Mouse (Mus musculus) adrenal gland, adult (tissue): Measurements from ENCODE around the gene Gm572.

Source experiments
- DNase-seq, 2 experiments: peaks; one replicate each; pipeline ENCODE4 v3.0.0; 2022 to 2023; ENCODE audit warnings: low spot score in 1 of 2; ENCODE audit not compliant: inconsistent age in 2 of 2

Gene Gm572

DNA sequence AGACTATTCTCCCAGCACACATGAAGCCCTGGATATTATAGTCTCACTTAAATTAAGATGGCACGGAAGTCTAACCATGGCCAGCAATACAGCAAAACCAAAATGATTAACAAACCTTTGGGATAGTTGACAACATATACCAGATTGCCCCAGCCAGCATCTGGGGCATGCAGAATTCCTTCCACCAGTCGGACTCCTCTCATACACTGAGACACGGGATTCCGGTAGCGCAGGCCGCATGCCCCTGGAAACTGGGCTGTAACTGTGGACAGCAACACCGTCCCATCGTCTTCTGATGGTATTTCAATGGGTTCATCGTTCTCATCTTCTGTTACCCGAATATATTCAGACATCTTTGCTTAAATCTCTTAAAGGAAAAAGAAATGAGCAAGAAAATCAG lies 18.1 kb upstream of the Gm572 start:
- no peak for DNase-seq

DNA sequence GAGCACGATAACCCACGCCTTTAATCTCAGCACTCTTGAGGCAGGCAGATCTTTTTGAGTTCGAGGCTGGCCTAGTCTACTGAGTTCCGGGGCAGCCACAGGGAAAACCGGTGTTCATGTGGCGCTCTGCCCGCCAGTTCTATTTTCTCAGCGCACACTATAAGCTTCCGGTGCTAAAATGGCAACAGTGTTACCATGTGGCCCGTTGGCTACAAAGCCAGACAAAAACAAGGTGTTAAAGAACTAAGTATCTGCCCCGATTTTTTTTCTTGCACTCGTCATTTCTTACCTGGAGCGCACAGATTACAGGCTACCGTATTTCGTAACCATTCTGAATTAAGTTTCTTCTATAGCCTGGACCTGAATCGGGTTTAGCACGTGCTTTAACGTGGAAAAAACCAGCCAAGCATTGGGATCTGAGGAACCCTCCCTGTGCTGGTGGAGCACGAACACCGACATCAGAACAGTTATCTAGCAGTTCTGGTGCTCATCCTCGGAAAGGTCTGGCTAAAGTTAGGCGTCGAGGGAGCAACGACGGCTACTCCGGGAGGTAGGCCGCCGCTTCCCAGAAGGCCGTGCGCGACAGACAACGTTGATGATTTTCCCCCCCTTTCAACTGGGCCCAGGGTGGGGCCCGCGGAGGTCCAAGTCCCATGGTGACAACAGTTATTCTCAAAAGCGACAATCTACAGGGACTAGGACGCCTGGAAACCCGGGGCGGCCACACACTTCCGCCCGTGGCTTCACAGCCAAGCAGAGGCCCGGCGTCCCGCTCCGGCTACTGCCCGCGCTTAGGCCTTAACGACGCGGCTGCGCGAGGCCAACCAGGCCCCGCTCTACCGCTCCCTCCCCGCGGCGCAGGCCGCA lies 17.1 kb upstream of the Gm572 start:
- peak in 1 of 2 experiments; percentile 43 for DNase-seq

DNA sequence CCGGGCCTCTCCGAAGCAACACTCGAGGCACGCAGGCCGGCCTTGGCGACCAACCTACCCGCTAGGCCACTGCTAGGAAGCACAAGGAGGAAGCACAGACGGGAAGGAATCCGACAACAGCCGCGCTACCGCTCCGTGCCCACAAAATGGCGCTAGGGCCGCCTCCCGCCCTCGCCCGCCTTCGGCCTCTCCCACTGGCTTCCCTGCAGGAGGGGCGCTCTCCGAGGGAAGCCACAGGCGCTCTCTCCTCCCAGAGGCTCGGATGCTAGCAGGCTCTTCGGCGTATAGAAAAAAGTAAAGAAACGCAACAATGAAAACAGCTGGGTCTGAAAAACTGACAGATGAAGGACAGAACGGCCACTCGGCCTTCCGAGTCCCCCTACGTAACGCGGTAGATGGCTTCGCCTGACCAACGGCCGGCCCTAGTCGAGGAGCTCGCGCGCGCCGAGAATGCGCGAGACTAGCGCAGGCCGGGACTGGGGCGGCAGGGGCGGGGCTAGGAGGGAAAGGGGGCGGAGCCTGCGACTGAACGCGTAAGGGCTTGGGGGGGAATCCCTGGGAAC lies 16.4 kb upstream of the Gm572 start, which contains the start of gene Tardbp:
TSS of gene Tardbp (minus strand) at position 397 of the 563 bp plus-strand sequence.
- DNase-seq, result peak; percentile 97 to 99

DNA sequence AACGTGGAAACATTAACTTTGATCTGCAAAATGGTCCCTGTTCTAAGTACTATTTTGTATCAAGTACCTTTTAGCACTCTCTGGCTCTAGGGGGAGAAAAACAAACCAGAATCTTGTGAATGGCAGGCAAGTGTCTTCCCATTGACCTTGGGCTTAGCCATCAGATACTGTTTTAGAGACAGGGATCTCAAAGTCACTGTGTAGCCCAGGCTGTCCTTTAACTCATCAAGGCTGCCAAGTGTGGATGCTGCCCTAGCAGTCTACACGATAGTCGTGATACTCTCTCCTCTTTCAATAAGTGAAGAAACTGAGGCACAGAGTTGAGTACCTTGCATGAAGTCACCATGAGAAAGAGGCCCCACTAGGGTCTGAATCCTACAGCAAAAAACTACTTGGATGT lies 15.9 kb upstream of the Gm572 start:
- no peak for DNase-seq

DNA sequence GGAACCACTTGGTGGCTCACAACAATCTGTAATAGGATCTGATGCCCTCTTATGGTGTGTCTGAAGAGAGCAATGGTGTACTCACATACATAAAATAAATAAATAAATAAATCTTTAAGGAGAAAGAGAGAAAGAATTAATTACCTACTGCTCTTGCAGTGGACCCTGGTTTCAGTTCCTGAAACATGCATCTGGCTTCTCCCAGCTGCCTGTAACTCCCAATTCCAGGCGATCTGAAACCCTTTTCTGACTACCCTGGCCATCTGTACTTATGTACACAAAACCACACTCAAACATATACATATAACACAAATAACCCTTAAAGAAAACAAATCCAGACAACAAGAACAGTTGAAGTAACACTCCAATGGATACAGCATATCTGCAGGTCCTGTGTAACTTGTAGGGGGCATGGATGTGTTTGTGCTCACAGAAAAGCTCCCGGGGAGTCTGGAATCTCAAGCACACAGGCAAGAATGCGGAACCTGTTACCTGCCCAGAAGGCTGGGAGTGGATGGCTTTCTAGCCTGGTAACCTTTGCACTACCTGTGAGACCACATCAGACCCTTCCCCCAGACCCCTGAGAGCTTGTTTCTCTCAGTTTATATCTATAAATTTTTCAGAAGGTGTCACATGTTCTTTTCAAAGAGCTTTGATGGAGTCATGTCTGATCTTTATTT lies 11.0 kb upstream of the Gm572 start:
- no peak for DNase-seq

DNA sequence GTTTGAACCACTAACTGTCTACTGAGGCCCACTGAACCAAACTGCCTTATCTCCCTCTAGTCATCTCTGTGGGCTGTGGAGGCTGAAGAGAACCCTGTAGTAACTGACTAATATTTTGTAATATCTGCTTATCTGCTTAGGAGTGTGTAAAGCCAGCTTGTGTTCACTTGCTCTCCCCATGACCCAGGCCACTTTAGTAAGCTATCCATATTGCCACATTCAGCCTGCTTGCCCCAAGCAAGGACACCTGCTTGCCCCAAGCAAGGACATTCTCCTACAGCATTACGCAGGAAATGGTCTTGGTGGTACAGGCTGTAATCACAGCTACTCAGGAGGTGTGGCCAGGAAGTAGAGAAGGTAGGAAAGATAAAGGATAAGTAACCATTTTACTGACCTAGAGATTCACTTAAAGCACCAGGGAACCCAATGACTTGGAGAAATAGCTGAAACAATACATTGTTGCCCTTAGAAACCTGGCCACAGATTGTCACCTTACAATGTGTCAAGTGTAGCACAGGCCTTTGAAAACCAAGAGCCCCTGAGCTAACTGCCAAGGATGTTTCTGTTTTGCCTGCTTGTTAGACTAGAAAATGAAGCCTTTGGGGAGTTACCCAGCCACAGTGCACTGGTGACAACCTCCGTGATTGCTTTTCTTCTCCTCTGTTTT lies 9.6 kb upstream of the Gm572 start:
- peak in 1 of 2 experiments; percentile 79 for DNase-seq

DNA sequence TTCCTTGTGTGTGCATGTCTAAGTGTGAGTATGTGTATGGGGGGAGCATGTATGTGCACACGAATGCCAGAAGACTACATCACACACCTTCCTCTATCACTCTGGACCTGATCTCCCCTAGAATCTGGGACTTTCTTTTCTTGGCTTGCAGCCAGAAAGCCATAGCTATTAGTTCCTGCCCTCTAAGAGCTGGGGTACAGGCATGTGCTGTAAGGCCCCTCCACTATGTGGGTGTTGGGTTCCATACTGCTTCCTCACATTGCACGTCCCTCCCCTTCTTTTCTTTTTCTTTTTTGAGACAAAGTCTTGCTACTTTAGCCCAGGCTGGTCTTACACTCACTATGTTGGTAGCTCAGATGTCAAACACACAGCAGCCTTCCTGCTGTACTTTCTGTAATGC lies 7.8 kb upstream of the Gm572 start:
- no peak for DNase-seq

DNA sequence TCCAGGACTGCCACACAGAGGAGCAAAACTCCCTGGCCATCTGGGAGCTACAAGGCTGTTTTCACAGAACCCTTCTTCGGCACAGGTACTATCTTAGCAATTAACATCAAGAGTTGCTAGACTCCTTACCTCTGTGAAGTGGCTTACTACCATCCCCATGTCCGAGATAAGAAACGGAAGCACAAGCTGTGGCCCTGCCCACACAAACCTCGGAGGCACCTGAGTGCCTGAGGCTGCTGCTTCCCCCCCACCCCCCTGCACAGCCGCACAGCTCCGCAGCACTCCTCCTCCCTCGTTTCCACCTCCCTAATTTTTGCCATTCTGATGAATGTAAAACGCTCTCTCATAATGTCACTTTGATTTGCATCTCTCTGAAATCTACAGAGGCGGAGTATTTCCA lies 4.8 kb upstream of the Gm572 start:
- no peak for DNase-seq

DNA sequence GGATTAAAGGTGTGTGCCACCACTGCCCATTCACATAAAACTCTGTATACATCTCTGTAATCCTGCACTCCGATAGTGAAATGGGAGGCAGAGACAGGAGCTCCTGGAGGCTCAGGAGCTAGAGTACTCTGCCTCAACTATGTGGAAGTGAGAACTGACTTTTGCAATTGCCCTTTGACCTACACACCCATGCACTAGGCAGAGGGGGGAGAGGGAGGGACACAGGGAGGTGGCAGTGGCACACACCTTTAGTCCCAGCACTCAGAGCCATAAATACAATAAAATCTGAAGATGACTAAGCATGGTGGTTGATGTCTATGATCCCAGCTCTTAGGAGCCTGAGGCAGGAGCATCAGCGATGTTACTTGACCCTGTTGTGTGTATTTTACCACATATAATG lies 3.7 kb upstream of the Gm572 start:
- DNase-seq, result no peak

DNA sequence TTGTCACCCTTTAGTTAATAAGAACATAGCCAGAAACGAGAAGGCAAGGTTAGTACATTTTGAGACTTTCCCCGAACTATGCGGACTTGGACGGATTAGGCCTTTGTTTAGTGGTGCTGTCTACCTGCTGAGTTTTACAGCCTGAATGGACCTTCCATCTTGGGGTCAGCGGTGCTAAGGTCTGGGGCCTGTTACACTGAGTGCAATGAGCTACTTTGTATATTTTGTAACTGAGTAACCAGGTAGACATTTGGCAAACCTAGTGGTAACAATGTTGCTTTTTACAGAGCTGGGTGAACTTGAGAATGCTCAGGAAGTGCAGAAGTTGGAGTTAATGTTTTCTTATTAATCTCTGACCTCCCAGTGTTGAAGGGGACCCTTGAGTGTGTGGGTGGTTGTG lies 2.0 kb upstream of the Gm572 start:
- no peak for DNase-seq

DNA sequence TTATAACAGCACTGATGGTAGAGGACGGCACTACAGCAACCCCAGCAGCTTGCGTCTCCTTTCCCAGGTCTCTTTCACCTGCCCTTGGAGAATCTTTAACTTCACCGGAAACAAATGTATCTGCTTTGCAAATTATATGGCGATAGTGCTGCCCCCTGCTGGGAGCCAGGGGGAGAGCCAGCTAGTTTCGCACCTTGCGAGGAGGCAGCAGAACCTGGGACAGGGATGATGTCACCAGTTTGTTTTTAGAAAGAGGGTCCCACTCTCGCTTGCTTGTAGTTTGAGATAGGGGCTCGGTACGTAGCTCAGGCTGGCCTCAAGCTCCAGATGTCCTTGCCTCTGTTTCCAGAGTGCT lies 1.0 kb downstream of the Gm572 start:
- peak; percentile 50 to 83 for DNase-seq

DNA sequence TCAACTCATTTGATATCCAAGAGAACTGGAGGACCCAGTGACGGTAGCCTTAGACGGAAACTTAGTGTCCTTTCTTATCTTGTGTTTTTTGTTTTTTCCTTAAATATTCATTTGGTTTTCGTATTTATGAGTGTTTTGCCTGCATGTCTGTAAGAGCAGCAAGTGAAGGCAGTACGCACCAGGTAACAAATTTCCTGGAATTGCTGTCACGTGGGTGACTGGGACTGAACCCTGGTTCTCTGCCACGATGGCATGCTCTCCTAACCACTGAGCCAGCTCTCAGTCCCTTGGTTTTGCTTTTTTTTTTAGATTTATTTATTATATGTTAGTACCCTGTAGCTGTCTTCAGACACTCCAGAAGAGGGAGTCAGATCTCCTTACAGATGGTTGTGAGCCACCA lies 1.8 kb downstream of the Gm572 start:
- no peak for DNase-seq

DNA sequence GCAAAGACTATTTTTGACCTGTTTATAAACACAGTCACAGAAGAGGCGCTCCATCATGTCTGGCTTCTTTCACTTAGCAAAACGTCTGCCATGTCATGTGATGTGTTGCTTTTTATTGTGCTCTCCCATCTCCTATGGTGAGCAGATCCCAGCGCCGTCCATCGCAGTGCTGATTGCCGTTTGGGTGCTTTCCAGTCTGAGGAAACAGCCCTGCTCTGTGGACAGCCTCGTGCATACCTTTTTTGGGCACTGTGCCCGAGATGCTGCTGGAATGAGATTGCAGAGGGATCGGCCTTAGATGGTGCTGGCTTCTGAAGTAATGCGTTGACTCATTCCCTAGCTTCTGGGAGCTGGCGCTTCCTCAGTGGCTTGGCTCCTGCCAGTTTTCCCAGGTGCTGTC lies 3.5 kb downstream of the Gm572 start:
- peak; percentile 37 to 80 for DNase-seq

DNA sequence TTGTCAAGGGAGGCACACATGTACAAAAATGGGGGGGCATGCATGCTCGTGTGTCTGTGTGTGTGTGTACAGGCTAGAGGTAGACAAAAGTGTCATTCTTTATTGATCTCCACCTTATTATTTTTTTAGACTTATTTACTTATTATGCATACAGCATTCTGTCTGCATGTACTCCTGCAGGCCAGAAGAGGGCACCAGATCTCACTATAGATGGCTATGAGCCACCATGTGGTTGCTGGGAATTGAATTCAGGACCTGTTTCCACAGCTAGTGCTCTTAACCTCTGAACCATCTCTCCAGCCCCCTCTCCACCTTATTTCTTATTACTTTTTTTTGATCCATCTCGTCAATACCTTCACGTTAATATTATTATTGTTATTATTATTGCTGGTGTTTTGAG lies 6.2 kb downstream of the Gm572 start:
- DNase-seq, result no peak

DNA sequence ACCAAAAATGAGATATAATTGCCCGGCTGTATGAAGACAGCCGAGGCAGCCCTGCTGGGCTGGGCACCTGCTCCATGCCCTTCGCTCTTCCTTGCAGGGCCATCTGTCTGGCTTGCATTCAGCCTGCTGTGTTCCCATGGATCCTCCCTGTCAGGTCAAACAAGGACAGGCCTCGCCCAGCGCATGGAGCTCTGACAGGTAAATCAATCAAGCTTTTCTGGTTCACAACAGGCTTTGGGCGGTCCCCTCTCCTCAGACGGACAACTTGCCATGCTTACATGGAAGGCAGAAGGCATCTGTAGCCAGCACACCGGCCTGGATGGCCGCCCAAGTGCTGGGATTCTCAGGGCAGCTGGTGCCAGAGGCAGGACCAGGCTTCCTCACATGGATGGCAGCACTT lies 7.9 kb downstream of the Gm572 start:
- DNase-seq, result peak; percentile 59 to 81

DNA sequence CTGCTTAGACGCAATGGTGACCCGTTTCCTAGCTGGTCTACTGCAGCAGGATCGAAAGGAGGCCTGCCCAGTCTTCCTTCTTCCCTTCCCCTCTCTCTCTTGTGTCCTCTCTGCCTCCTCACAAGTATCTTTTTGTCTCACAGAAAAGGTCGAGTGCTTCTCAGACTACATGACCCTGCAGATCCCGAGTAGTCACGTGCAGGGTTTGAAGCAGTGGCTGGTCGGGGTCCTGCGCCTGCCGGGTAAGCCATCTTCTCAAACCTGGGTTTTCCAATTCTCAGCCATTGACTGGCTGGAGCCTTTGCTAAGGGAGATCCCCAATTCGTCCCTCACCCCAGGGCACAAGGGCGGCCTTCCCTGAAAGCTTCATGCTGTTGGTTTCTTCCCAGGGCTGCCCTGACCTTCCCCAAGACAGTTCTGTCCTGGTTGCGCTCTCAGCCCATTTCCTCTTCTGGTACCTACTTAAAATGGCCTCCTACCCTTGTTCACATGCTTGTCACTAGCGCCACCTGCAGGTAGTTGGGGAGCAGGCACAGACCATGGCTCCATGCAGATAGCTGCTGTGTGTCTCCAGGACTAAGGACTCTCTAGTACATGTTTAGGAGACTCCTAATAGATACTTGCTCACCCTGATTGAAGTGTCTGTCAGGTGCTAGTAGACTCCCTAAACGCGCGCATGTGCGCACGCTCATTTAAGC lies 11.7 kb downstream of the Gm572 start:
- peak; percentile 45 to 80 for DNase-seq

DNA sequence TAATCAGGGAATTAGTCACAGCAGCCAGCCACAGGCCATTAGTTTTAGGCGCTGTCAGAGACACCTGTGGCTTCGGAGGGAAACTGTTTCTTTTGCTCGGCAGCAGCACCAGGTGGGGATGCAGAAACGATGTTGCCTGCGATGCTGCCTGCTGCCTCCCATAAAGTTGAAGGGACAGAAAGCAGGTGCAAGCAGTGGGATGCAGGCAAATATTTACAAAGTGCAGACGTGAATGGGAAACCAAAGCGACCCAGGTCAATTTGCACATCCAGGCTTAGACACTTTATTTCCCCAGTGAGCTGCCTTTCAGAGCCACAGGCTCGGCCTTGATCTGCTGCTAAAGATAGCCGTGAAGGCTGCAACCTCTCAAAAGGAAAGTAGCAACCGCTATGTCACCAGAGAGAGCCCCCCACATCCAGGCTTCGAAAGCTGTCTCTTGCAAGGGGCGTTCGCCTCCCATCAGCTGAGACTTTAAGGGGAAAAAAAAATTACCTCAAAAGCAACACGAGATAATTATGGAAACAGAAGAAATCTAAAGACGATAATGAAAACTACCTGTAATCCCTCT lies 13.7 kb downstream of the Gm572 start:
- DNase-seq, result peak in 1 of 2 experiments; percentile 68

DNA sequence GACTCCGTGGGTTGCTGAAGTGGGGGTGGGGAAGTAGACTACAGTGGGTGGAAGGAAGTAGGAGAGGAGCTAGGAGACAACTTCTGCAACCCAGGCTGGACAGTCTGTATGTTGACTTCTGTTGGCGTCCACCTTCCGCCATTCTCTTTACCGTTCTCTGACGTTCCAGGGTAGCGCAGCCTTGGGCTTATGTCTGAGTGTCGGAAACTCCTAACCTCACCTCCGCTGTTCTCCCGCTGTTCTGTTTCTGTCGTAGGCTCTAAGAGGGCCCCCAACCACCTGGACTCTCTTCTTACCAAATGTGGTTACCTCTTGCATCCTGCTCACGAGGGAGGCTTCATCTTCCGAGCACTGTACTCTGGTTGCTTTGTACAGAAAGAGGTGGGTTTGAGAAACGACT lies 14.7 kb downstream of the Gm572 start:
- DNase-seq, result no peak

DNA sequence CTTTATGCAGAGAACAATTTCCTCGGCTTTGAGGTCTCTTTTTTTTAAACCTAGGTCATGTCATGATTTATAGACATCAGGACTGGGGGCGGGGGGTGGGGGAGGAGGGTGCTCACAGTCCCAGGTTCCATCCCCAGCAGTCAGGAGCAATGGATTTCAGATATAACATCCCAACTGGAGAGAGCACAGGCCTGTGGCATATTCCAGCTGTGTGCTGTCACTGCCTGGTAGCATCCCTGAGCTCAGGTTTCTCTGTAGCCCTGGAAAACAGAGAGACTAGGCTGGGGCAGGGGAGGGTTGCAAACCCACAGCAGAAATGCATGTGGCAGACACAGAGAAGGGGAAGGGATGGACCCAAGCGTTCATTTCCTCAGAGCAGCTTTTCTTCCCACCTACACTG lies 17.1 kb downstream of the Gm572 start:
- no peak for DNase-seq

DNA sequence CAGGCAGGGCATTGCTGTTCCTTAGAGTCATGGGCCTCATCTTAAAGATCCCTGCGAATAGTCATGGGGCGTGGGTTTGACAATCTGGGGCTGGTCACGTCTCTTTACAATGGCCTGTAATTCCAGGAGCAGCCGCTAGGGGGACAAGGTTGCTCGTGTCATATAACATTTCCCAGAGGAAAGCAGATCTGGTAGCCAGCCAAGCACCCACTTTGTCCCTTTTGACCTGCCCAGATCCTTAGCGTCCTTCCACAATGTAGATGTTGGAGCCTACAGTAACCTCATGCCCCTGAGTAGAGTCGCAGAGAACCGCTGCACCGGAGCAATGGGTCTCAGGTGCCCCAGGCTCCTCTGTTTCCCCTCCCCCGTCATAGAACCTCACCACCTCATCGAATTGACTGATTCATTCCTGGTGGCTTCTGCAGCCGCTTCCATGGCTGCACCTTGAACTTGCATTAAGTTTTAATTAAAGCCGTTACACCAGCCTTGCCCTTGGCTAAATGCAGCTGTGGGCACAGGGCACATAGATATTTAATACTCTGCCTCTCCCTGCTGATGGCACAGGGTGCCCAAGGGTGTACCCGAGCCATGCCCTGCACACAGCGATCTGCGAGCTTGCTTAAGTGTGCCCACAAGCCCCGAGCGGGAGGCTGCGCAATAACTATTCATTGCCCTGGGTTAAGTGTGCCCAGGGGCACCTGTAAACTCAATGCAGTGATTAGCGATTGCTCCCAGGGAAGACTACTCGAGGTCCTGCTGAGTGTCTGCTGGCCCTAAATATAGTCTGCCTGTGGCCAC lies 19.2 kb downstream of the Gm572 start:
- DNase-seq, result peak; percentile 69 to 94
